Mouse (Mus musculus) adrenal gland, postnatal 4 days (tissue): ENCODE measurements at regions not wholly inside any gene's neighbourhood (a gene's known extent, or its start where the extent isn't known, plus 50 kb on each side); places are given as distances from the start of the nearest gene placed in this dataset.

Experiments used
- DNase-seq, 2 experiments: peaks; one replicate each; pipeline ENCODE4 v3.0.0; 2021 to 2022; ENCODE audit warnings: low spot score in 2 of 2, mixed read lengths in 2 of 2

DNA sequence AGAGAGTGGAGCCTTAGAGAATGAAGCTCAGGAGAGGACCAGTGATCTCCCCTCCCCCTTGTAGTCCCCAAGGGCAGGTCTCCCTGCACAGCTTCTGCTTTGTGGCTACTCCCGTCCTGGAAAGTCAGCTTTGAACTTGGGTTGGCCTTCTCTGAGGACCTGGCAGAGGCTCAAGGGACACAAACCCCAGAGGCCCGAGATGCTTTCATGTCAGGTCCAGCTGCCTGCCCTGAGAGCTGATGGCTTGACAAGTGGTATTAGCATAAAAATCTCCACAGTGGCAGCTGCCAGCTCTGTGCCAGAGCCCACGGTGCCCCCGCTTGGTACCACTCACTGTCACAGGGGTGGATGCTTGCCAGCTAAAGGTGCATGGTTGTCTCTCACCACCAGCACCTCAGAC is 173.8 kb upstream of the Gm4791 start:
- no peak for DNase-seq

DNA sequence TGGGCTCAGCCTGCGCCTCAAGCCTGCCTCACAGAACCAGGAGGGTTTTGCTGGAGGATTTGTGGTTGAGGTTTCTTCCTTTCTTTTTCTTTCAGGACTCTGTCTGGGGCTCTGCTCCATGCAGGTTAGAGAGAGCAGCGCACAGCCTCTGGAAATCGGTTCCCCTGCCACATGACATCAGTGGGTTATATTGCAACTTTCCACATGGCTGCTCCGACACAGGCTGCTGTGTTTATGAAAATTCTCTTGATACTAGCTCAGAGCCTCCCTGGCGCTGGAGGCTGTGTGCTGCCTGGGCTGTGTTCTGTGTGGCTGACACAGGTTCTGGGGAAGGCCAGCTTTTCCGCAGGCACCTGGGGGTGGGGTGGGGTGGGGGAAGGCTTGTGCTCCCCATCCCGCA is 178.7 kb upstream of the Gm4791 start:
- no peak for DNase-seq

- DNase-seq = no peak
Measured at GRCm38 (mm10) chr9:46819376-46819775, 179.2 kb upstream of the Gm4791 start.

- DNase-seq = no peak
Measured at GRCm38 (mm10) chr9:46816126-46816525, 182.4 kb upstream of the Gm4791 start.

DNA sequence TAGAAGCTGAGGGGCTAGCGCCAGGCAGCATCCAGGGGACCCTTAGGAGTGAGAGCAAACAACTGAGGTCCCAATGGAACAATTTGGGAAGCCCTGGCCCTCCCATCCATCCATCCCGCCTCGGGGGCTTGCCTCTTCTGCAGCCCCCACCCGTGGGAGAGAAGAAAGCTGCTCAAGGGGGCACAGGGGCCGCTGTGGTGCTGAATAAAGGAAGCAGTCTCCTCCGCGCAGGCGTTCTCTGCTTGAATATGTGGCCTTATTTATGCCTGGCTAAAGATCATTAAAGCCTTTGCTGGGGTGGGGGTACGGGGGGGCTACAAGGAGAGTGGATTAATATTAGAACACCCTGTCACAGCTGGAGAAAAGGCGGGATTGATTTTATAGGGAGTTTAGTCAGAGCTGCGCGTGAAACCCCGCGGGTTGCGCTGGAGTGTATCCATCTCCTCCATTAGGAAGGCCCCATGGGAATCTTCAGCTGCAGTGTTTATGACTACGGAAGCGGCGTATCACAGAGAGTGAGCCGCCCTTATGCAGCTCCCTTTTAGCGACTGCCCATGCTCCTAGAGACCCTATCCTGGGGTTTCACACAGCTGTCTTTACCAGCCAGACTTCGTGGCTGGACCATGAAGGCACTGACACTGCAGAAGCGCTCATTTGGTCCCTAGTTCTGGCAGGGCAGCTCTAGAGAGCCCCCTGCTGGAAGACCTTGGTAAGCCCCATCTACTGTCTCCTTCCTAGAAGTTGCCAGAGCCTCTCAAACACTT is 183.9 kb upstream of the Gm4791 start:
- DNase-seq = peak; percentile 14 to 23

- DNase-seq = no peak
Measured at GRCm38 (mm10) chr9:46810266-46810665, 188.3 kb upstream of the Gm4791 start.

DNA sequence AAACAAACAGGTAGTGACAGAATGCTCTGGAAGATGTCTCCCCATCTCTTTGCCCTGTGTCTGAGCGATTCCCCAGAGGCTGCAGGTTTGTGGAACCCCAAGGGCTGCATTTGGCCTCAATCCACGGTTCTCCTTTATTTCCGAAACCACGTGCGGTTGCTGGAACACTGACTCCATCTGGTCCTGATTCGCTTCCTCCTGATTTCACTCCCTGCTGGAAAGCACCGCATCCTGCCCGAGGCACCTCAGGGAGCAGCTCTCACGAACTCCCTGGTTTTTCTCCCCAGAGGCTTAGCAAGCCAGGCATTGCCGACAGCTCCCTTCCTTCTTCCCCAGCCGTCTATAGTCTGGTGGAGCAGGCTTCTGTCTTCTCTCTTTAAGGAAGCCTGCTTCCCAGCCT is 203.1 kb upstream of the Gm4791 start:
- no peak for DNase-seq

- no peak for DNase-seq
Measured at GRCm38 (mm10) chr9:46789036-46789435, 209.5 kb upstream of the Gm4791 start.

DNA sequence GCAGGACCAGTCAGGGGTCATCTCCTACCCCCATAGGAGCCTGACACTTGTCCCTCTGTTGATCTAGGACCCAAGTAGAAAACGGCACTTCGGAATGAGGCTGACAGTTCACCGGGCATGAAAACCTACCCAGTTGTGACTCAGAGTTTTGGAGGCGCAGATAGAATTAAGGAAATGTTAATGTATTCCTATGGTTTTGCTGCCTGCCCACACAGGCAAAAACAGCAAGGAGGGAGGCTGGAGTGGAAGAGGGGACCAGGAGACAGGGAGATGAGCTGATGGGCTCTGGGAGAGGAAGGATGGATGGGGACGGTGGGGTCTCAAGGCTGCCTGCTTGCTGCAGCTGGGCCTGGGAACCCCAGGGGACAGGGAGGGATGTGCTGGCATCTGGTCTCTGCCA is 210.1 kb upstream of the Gm4791 start:
- DNase-seq = no peak

- no peak for DNase-seq
Measured at GRCm38 (mm10) chr9:46784355-46784975, 214.1 kb upstream of the Gm4791 start.

- no peak for DNase-seq
Measured at GRCm38 (mm10) chr9:46783597-46784354, 214.8 kb upstream of the Gm4791 start.

- DNase-seq = no peak
Measured at GRCm38 (mm10) chr9:46781681-46782080, 216.9 kb upstream of the Gm4791 start.

- no peak for DNase-seq
Measured at GRCm38 (mm10) chr9:46778769-46779168, 219.8 kb upstream of the Gm4791 start.

GRCm38 (mm10) chr9:46774821-46775220 is 223.7 kb upstream of the Gm4791 start:
- DNase-seq = no peak

GRCm38 (mm10) chr9:46760247-46760646 is 238.3 kb upstream of the Gm4791 start:
- no peak for DNase-seq

GRCm38 (mm10) chr9:46757005-46757672 is 241.4 kb upstream of the Gm4791 start:
- no peak for DNase-seq

DNA sequence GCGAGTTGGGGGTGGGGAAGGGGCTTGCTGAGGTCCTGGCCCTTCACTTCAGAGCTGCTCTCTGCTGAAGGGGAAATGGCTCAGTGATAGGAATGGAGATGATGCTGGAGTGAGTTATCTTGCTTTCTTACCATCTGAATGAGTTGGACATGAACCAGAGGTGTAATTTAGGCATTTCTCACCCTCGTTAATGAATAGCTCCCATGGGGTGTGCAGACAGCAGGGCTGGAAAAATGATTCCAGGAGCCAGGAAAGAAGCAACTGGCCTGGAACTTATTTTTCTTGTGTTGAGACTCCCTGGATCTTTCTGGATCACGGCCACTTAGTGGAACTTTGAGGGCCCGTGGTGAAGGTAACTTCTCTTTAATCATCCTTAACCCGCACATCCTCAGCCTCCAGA is 246.6 kb upstream of the Gm4791 start:
- no peak for DNase-seq

DNA sequence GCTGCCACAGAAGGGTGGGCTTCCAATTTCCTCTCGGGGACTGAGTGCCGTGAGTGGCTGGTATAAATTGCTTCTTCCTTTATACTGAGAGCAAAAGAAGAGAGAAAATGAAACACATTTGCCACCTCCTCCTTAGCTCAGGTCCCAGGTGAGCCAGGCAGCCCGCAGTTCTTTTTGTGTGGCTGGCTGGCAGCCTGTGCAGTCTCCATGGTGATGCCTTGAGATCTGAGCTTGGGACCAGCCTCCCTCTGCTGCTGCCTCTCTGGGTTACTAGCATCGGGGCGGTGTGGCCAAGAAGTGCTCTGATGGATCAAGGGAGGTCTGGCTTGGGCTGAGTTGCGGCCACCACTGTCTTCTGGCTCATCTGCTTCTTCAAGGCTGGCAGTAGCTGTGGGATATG is 249.1 kb upstream of the Gm4791 start:
- no peak for DNase-seq

DNA sequence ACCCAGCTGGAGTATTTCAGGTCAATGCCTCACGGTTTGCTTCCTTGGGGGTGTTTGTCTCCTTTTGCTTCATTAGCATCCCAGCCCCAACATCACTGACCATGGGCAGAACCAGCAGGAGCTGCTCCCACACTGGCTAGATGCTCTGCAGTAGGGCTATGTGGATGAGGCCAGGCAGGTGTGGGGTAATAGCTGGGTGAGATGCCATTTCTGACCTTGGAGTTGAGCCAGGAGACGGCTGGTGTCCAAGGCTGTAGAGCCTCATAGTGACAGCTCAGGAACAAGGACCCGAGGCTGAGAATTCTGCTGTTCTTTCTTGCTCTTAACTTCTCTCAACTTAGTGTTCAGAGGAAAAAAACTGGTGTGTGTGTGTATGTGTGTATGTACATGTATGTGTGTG is 252.3 kb upstream of the Gm4791 start:
- DNase-seq = no peak

GRCm38 (mm10) chr9:46740496-46740895 is 258.0 kb upstream of the Gm4791 start:
- DNase-seq = no peak

DNA sequence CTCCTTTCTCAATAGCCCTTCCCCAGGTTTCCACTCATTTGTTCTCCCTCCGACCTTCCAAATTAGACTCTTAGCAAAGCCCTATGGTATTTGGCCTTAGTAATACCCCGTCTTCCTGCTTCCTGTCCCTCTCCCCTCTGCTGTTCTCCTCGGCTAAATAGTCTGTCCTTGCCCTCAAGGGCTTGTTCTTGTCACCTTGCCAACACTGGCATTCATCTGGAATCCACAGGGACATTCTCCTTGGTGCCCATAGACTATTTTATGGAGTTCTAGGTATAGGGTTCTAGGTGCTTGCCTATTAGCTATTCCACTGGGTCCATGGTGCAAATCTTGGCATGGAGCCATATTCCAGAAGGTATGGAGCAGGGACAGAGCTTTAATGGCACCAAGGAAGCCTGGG is 259.2 kb upstream of the Gm4791 start:
- no peak for DNase-seq

DNA sequence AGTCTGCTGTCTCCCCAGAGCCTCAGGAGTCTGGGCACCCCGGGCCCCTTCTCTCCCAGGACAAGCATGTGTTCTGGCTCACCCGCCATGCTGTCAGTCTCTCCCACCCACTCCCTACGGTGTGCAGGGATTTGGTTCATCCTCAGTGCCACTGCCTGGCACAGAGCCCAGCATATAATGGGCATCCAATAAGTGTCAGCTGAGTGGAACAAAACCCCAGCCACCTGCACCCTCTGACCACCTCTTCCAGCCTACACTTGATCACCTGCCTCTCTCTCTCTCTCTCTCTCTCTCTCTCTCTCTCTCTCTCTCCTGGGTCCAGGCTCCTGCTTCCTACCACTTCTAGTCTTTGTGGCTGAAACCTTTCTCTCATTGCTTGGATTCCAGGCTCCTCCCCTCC is 259.9 kb upstream of the Gm4791 start:
- DNase-seq = no peak
